Mouse (Mus musculus) stomach, postnatal 0 days (tissue): ENCODE measurements around the gene Nat9.

Experiments
- CTCF ChIP-seq: IDR thresholded peaks from 2 replicates; pipeline ENCODE4 v1.5.1; 2016; ENCODE audit warnings: antibody characterized with exemption, low read depth, mild to moderate bottlenecking, moderate library complexity
- EP300 ChIP-seq: optimal IDR thresholded peaks from 2 replicates; pipeline ENCODE3; 2016; ENCODE audit warnings: antibody characterized with exemption

GRCm38 (mm10) chr11:115225301-115225700, 37.6 kb upstream of the Nat9 start:
- TF ChIP-seq CTCF, result no peak
- TF ChIP-seq EP300, result no peak
